Mouse (Mus musculus) spleen, adult 2 months (tissue): ENCODE data around the gene Stk39. TPM values are rescaled to one million over a fixed set of nuclear protein-coding genes. Genes with fewer than 3 reads are reported as not detected.

Experiments used
- DNase-seq, 2 experiments: peaks; one replicate each; pipeline versions ENCODE4 v3.0.0 to v3.0.0-alpha.2; 2012 to 2021; ENCODE audit warnings: low spot score in 2 of 2, low read depth in 1 of 2
- H3K27ac ChIP-seq: fragments of 200-500 bp; 2 replicates; pipeline ENCODE4 v1.5.1; 2012; ENCODE audit warnings: low read length, inconsistent platforms; ENCODE audit not compliant: insufficient read depth
- H3K27me3 ChIP-seq: fragments of 200-500 bp; 2 replicates; pipeline ENCODE4 v1.6.1; 2012; ENCODE audit warnings: mild to moderate bottlenecking, moderate library complexity, low read length, inconsistent platforms; ENCODE audit not compliant: control insufficient read depth, insufficient read depth
- H3K36me3 ChIP-seq: fragments of 200-500 bp; 2 replicates; pipeline ENCODE4 v1.6.1; 2012; ENCODE audit warnings: mild to moderate bottlenecking, low read length, inconsistent platforms; ENCODE audit not compliant: control insufficient read depth, insufficient read depth
- H3K4me1 ChIP-seq: fragments of 200-500 bp; 2 replicates; pipeline ENCODE4 v1.6.1; 2011; ENCODE audit warnings: inconsistent platforms; ENCODE audit not compliant: control insufficient read depth, insufficient read depth, insufficient read length
- H3K4me3 ChIP-seq: fragments of 200-500 bp; 2 replicates; pipeline ENCODE4 v1.5.1; 2011; ENCODE audit warnings: mild to moderate bottlenecking, inconsistent platforms; ENCODE audit not compliant: insufficient read depth, insufficient read length; ENCODE audit errors: extremely low read depth
- CTCF ChIP-seq: fragments of 200-500 bp; IDR thresholded peaks from 2 replicates; pipeline ENCODE4 v1.5.1; 2011; ENCODE audit warnings: mild to moderate bottlenecking, inconsistent platforms; ENCODE audit not compliant: insufficient read depth, insufficient read length, insufficient replicate concordance; ENCODE audit errors: extremely low read depth
- POLR2A ChIP-seq: fragments of 200-500 bp; IDR thresholded peaks from 2 replicates; pipeline ENCODE4 v1.6.1; 2011; ENCODE audit warnings: low read depth, low read length, inconsistent platforms
- WGBS: fragments of 180-500 bp; shearing (Covaris S2); methylation state at CpG from one replicate; pipeline ENCODE4 v1.1.7; 2018; 5-methylcytosine and 5-hydroxymethylcytosine counted together
- polyA plus RNA-seq: library from polyadenylated mRNA; depleted of rRNA; stranded (reverse); fragments of >200 nt; gene quantifications from 2 replicates; pipeline ENCODE4 v1.2.3, GENCODE M21; 2012

The Stk39 gene
- polyA plus RNA-seq, 1 experiment = 3.8 TPM

DNA sequence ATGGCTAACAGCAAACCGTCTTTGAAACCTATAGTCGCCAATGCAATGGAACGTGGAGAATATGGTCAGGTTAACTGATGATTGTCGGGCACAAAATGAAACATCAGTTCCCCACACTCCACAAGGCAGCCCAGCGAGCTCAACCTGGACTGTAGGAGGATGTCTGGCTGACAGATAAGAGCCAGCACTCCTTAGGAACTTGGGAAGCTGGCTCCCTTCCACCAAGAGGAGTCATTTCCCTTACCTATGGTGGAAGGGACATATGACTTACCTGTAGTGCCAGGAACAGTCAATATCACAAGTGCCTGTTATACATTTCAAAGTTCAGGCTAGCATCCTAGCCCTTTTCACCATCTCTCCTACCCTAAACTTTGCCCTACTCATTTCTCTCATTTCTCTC is 14.0 kb downstream of the Stk39 start:
- Histone ChIP-seq H3K4me3 (no peak overlapping the region), H3K27me3 (no peaks in the 10 kb centered on the region), H3K4me1 (no peaks in the 10 kb centered on the region), H3K36me3 (no peaks in the 10 kb centered on the region), H3K27ac (no peak overlapping the region)
- TF ChIP-seq CTCF (no peak), POLR2A (no peak)
- DNase-seq = no peak
- 86% methylated on average over 5 of the region's 5 CpGs for WGBS

DNA sequence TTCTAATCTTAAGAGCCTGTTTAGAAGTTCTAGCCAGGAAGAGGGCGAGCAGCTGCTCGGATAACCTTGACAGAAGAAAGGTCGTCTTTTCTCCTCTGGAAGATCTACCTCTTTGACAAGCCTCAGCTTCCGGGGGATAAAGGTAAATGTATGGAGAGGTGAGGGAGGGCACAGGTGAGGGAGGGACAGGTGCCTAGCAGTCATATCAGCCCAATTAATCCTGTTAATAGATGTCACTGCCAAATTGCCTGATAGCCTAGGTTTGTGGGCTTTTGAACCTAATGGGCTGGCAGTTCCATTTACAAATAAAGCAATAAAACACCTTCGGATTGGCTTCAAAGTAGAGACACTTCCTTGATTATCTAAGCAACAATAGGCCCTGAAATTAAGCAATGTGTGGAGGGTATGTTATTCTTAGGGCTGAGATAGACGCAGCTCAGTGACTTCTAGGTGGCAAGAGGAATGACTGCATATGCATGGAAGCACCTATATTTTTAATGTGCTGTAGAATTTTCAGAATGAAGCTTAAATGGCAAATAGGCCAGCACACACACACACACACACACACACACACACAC is 14.5 kb downstream of the Stk39 start:
- no peak for DNase-seq
- 80% methylated on average over 6 of the region's 6 CpGs for WGBS
- TF ChIP-seq POLR2A = no peak
- TF ChIP-seq CTCF = no peak
- Histone ChIP-seq H3K36me3 (no peaks in the 10 kb centered on the region), H3K4me3 (no peak overlapping the region), H3K4me1 (no peaks in the 10 kb centered on the region), H3K27ac (no peak overlapping the region), H3K27me3 (no peaks in the 10 kb centered on the region)

DNA sequence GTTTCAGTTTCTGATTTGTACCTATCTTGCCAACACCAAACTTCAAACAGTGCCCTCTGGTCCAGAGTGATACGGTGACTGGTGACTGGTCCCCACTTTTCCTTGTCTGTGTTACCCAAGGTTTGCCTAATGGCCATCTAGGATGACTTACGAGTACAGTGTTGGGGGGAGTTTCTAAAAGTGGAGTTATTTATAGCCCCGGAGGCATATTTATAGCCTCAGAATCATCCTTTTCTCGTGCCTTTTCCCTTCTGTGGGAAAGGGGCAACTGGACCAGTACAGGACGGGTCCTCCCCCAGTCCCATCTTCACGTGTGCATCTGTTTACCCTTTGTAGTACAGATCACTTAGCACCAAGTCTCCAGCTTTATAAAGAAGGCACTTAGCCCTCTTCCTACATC is 15.2 kb downstream of the Stk39 start:
- no peak for DNase-seq
- H3K27me3 ChIP-seq = no peaks in the 10 kb centered on the region
- H3K4me3 ChIP-seq = no peak overlapping the region
- no peak overlapping the region for H3K27ac ChIP-seq
- no peaks in the 10 kb centered on the region for H3K4me1 ChIP-seq
- H3K36me3 ChIP-seq = no peaks in the 10 kb centered on the region
- WGBS = 75% methylated on average over 6 of the region's 6 CpGs
- TF ChIP-seq CTCF = no peak
- TF ChIP-seq POLR2A = no peak

DNA sequence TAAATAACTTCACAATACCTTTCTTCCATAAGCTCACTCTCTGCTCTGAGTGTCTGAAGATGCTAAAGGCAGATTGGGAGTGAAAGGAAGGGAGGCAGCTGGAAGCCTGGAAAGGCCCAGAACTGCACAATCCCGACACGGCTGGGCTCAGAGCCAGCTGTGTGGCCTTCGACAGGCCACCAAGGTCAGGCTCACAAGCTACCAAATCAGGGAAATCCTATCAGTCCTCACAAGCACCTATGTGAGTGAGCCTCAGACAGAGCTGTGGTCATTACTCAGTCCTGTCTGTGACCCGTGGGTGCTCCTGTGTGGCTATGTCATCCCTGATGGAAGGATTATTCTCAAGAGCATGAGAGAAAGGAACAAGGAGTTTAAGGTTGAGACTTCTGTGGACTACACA is 19.7 kb downstream of the Stk39 start:
- H3K36me3 ChIP-seq = no peaks in the 10 kb centered on the region
- H3K4me1 ChIP-seq = no peaks in the 10 kb centered on the region
- 87% methylated on average over 4 of the region's 4 CpGs for WGBS
- DNase-seq = no peak
- no peaks in the 10 kb centered on the region for H3K27me3 ChIP-seq
- H3K27ac ChIP-seq = no peak overlapping the region
- no peak overlapping the region for H3K4me3 ChIP-seq
- TF ChIP-seq POLR2A (no peak), CTCF (no peak)

DNA sequence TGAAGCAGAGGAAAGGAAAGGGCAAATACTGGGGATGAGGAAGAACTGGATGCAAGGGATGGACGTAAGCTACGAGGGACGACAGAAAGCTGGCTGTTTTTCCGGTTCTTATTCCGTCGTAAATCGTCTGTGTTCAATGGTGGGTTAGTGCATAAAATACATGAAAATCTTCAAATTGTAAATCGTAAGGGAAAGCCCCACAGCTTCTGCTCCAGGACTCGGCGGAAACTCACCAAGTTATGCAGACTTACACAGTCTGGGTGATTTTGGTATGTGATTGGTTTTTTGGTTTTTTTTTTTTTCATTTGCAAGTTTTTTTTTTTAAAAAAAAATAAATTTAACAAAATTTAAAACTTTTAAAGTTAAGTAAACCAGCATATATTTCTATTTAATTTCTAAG is 24.0 kb downstream of the Stk39 start:
- no peak for DNase-seq
- H3K27ac ChIP-seq = no peak overlapping the region

DNA sequence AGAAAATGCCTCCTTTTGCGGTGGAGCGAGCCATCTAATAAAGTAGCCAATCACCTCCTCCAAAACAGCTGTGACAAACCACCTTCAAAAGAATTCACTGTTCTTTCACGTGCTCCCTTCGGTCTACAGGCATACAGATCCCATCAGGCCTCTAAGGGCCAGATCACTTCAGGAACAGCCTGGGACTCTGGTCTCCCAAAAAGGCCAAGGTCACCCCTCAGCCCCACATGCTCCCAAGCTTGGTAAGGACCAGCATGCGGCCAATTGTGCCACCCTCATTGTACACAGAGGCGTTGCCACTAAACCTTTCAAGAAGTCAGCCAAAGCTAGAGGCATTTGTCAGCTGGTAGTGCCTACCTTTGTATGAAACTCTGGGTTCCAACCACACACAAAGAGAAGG is 28.9 kb downstream of the Stk39 start:
- Histone ChIP-seq H3K4me3 (no peak overlapping the region), H3K4me1 (no peaks in the 10 kb centered on the region), H3K27ac (no peak overlapping the region), H3K27me3 (no peaks in the 10 kb centered on the region), H3K36me3 (no peaks in the 10 kb centered on the region)
- 91% methylated on average over 6 of the region's 6 CpGs for WGBS
- TF ChIP-seq CTCF (no peak), POLR2A (no peak)
- DNase-seq = no peak

More for the DNA sequence above, 24.0 kb downstream of the Stk39 start:
- Histone ChIP-seq H3K4me1 (no peaks in the 10 kb centered on the region), H3K4me3 (no peak overlapping the region), H3K27me3 (no peaks in the 10 kb centered on the region), H3K36me3 (no peaks in the 10 kb centered on the region)
- WGBS = 92% methylated on average over 10 of the region's 10 CpGs
- TF ChIP-seq CTCF (no peak), POLR2A (no peak)

DNA sequence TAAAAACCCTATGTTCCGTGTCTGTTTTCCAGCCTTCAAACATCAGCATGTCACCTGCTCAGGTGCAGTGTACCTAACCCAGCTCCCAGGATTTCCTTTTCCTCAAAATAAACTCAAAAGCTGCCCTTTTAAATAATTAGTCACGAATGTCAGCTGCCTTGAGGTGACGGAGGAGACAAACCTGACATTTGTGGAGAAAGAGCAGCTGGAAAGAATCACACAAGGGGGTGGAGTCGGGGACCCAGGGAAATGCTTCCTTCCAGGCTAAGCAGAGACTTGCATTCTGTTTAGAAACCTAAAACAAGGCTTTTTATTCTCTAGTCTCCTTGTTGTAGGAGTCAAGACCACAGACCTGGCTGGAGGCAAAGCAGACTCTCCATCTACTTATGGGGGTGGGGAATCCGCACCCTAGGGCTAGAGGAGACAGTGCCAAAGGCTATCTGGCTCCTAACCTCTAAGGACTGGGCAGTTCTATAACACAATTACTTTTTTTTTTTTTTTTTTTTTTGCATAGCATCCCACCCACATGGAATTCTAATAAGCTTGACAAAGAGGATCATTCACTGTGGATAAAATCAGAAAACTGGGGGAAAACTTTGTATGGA is 29.9 kb downstream of the Stk39 start:
- Histone ChIP-seq H3K27me3 (no peaks in the 10 kb centered on the region), H3K36me3 (no peaks in the 10 kb centered on the region), H3K27ac (no peak overlapping the region), H3K4me1 (no peaks in the 10 kb centered on the region), H3K4me3 (no peak overlapping the region)
- WGBS = 87% methylated on average over 5 of the region's 5 CpGs
- DNase-seq = no peak
- TF ChIP-seq CTCF = no peak
- no peak for TF ChIP-seq POLR2A
